Mouse (Mus musculus) midbrain, postnatal 0 days (tissue): ENCODE results near the gene Otoa. TPM values are rescaled to one million over a fixed set of nuclear protein-coding genes. Genes with fewer than 3 reads are reported as not detected.

Source experiments
- ATAC-seq: fragments of 200-750 bp; cut with Nextera tagmentation; 2 replicates; pipeline ENCODE4 v1.8.0; 2017; ENCODE audit warnings: moderate number of reproducible peaks, mild to moderate bottlenecking, moderate TSS enrichment, moderate library complexity; ENCODE audit not compliant: low FRiP score
- DNase-seq: peaks from one replicate; pipeline ENCODE4 v3.0.0-alpha.2; 2015; ENCODE audit warnings: low spot score
- H3K27ac ChIP-seq: fragments of 300-500 bp; sonication (generic); 2 replicates; pipeline ENCODE4 v1.5.1; 2014; ENCODE audit warnings: low read depth, mild to moderate bottlenecking, low read length, mixed read lengths
- H3K27me3 ChIP-seq: fragments of 300-500 bp; sonication (generic); 2 replicates; pipeline ENCODE4 v1.6.1; 2014; ENCODE audit warnings: low read length, control low read depth, mixed read lengths; ENCODE audit not compliant: insufficient read depth
- H3K36me3 ChIP-seq: fragments of 300-500 bp; sonication (generic); 2 replicates; pipeline ENCODE4 v1.6.1; 2014; ENCODE audit warnings: low read length, control low read depth, mixed read lengths; ENCODE audit not compliant: insufficient read depth
- H3K4me1 ChIP-seq: fragments of 300-500 bp; sonication (generic); 2 replicates; pipeline ENCODE4 v1.6.1; 2014; ENCODE audit warnings: mild to moderate bottlenecking, control low read depth, antibody characterized with exemption, low read length, mixed read lengths; ENCODE audit not compliant: insufficient read depth
- H3K4me2 ChIP-seq: fragments of 300-500 bp; sonication (generic); 2 replicates; pipeline ENCODE4 v1.6.1; 2014; ENCODE audit warnings: low read depth, mild to moderate bottlenecking, low read length, mixed read lengths; ENCODE audit not compliant: poor library complexity, severe bottlenecking
- H3K4me3 ChIP-seq: fragments of 300-500 bp; sonication (generic); 2 replicates; pipeline ENCODE4 v1.5.1; 2014; ENCODE audit warnings: low read depth, mild to moderate bottlenecking, low read length, moderate library complexity
- H3K9ac ChIP-seq: fragments of 300-500 bp; sonication (generic); replicated peaks from 2 replicates; pipeline ENCODE4 v1.6.1; 2014; ENCODE audit warnings: mild to moderate bottlenecking, low read length, moderate library complexity, mixed read lengths; ENCODE audit not compliant: poor library complexity, severe bottlenecking
- H3K9me3 ChIP-seq: fragments of 300-500 bp; sonication (generic); 2 replicates; pipeline ENCODE4 v1.6.1; 2016; ENCODE audit warnings: low read length, control low read depth
- CTCF ChIP-seq: IDR thresholded peaks from 2 replicates; pipeline ENCODE4 v1.5.1; 2016; ENCODE audit warnings: antibody characterized with exemption, mild to moderate bottlenecking
- WGBS: fragments of 180-500 bp; shearing (Covaris S2); extraction: QIAGEN DNeasy Blood & Tissue Kit; methylation state at CpG from one replicate; pipeline ENCODE4 v1.1.7; 2014; 5-methylcytosine and 5-hydroxymethylcytosine counted together
- polyA plus RNA-seq: library from polyadenylated mRNA; unstranded; fragments of >200 nt; fragmentation: Nextera tagmentation; extraction: Ambion mirVana; gene quantifications from 2 replicates; pipeline ENCODE4 v1.2.1, GENCODE M21; 2015
- total RNA-seq: library from RNA; depleted of rRNA; stranded (reverse); fragments of >200 nt; gene quantifications from 2 replicates; pipeline ENCODE4 v1.2.3, GENCODE M21; 2014

Gene Otoa
- total and polyA plus RNA-seq, 2 experiments from 2014 or later: 0.42 TPM; not detected in 1

DNA sequence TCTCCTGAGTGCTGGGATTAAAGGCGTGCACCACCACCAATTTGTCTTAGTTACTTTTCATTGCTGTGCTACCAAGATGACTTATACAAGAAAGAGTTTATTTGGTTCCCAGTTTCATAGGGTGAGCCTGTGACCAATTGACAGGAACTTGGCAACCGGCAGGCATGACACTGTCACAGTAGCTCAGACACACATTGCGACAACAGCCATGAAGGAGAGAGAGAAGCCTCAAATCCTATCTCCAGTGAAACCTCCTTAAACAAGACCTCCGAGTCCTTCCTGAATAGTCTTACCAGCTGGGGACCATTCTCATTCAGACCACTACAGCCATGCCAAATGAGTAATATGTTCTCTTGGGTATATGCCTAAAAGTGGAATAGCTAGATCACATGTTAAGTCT, 28.4 kb upstream of the Otoa start:
- Histone ChIP-seq H3K9me3 (no peaks in the 10 kb centered on the region), H3K4me3 (no peak overlapping the region), H3K36me3 (peaks cover 14% of the 10 kb centered on the region; the same call in 1 of the 2 replicates), H3K4me1 (no peaks in the 10 kb centered on the region), H3K4me2 (no peak overlapping the region), H3K9ac (no peak overlapping the region), H3K27me3 (no peaks in the 10 kb centered on the region), H3K27ac (no peak overlapping the region)
- 88% methylated on average over 4 of the region's 4 CpGs for WGBS
- no peak for ATAC-seq
- no peak for TF ChIP-seq CTCF
- DNase-seq: no peak

DNA sequence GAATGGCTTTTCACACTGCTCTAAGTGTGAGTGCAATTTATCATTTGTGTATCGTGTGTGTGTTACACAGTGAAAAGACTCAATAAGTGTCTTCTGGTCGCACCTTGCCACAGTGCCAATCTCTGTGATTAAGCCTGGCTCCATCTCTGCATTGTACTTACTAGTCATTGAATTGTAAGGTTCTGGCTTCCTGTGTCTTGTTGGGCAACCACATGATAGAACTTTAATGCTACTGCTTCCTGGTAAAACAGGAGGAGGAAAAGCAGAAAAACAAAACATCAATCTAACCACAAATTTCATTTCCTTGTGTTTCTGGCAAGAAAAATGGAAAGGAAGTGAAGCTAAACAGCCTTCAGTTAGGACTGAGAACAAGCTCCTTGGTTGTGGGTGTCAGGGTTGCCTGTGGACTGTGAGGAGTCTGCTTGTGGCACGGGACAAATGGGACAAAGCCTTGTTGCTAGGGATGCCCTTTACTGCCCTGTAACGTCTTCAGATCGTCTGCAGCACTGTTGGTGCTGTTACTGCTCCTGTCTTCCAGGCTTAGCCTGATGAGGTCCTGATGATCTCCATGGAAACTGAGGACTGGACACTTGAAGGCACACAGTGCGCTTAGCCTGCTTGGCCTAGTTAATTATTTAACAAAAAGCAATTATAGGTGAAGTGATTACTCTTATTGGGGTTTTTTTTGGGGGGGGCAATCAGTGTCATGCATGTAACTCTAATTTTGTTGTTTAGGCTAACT, 21.8 kb upstream of the Otoa start:
- H3K4me1 ChIP-seq: no peaks in the 10 kb centered on the region
- 55% methylated on average over 6 of the region's 6 CpGs for WGBS
- H3K9ac ChIP-seq: no peak overlapping the region
- no peak for TF ChIP-seq CTCF
- no peaks in the 10 kb centered on the region for H3K9me3 ChIP-seq
- DNase-seq (no peak), ATAC-seq (no peak)
- no peak overlapping the region for H3K27ac ChIP-seq
- H3K4me3 ChIP-seq: no peak overlapping the region
- H3K4me2 ChIP-seq: no peak overlapping the region
- H3K36me3 ChIP-seq: 0 out of 2 replicates have a peak, but pooled peaks cover 5% of the 10 kb centered on the region
- no peaks in the 10 kb centered on the region for H3K27me3 ChIP-seq

DNA sequence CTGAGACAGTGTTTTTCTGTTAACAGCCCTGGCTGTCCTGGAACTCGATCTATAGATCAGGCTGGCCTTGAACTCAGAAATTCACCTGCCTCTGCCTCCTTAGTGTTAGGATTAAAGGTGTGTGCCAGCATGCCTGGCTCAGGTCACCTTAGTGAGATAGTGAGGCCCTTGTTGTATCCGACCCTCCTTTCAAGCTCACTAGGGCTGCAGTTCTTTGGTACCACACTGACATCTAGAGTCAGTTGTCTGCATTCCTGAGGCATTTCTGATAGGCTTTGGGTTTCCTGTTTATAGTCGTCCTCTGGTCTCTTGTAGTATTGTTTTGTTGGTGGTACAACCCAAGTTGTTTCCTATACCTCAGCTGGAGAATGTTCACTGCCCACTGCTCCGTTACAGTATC, 17.1 kb upstream of the Otoa start:
- no peaks in the 10 kb centered on the region for H3K27me3 ChIP-seq

DNA sequence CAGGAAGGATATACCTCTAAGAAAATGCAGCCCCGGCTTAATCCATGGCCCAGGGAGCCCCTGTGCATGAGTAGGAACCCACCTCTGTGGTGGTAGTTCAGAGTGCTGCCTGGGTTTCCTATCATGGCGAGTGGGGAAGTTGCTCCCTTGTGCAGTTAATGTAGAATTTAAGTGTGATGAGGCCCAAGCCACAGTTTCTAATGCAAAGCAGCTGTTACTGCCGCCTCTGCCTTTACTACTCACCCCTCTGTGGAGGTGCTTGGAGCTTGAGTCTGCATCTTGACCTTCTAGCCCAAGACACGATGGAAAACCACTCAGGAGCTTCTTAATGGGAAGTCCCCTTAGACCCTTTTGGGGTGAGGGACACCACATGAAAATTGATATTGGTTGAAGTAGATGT, 10.2 kb upstream of the Otoa start:
- H3K36me3 ChIP-seq: peaks cover 10% of the 10 kb centered on the region
- ATAC-seq: no peak
- H3K4me1 ChIP-seq: no peaks in the 10 kb centered on the region
- no peak overlapping the region for H3K9ac ChIP-seq
- no peaks in the 10 kb centered on the region for H3K27me3 ChIP-seq
- no peaks in the 10 kb centered on the region for H3K9me3 ChIP-seq
- no peak overlapping the region for H3K4me3 ChIP-seq
- DNase-seq: no peak
- H3K27ac ChIP-seq: no peak overlapping the region
- 90% methylated on average over 4 of the region's 4 CpGs for WGBS
- TF ChIP-seq CTCF: no peak
- no peak overlapping the region for H3K4me2 ChIP-seq

More for the DNA sequence above, 17.1 kb upstream of the Otoa start:
- peak; percentile 67 for DNase-seq
- no peaks in the 10 kb centered on the region for H3K4me1 ChIP-seq
- 53% methylated on average over 4 of the region's 4 CpGs for whole genome bisulfite sequencing
- H3K27ac ChIP-seq: no peak overlapping the region
- no peak; the same call in 1 of the 2 replicates for ATAC-seq
- H3K36me3 ChIP-seq: no peaks in the 10 kb centered on the region; the same call in 1 of the 2 replicates
- H3K4me3 ChIP-seq: no peak overlapping the region
- H3K9ac ChIP-seq: no peak overlapping the region
- peak; percentile 76 for TF ChIP-seq CTCF
- H3K9me3 ChIP-seq: no peaks in the 10 kb centered on the region
- H3K4me2 ChIP-seq: no peak overlapping the region

DNA sequence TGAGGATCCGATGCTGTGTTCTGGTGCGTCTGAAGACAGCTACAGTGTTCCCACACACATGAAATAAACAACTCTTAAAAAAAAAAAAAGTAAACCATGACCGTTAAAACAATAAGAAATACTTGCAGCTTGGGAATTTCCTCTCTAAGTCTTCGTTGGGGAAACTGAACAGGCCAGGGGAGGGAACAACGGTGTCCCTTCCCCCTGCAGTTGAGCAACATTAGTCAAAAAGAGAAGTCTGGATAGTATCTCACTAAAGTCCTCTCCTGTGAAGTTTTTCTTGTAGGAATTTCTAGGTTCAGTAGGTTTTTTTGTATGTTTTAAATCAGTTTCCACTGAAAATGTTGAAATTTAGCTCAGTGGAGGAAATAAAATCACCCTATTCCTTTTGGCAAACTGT, 8.9 kb upstream of the Otoa start:
- WGBS: 88% methylated on average over 5 of the region's 5 CpGs
- no peak for TF ChIP-seq CTCF
- Histone ChIP-seq H3K4me2 (no peak overlapping the region), H3K4me1 (no peaks in the 10 kb centered on the region), H3K36me3 (peaks cover 10% of the 10 kb centered on the region), H3K9ac (no peak overlapping the region), H3K4me3 (no peak overlapping the region), H3K27ac (no peak overlapping the region), H3K9me3 (no peaks in the 10 kb centered on the region), H3K27me3 (no peaks in the 10 kb centered on the region)
- DNase-seq (no peak), ATAC-seq (no peak)

DNA sequence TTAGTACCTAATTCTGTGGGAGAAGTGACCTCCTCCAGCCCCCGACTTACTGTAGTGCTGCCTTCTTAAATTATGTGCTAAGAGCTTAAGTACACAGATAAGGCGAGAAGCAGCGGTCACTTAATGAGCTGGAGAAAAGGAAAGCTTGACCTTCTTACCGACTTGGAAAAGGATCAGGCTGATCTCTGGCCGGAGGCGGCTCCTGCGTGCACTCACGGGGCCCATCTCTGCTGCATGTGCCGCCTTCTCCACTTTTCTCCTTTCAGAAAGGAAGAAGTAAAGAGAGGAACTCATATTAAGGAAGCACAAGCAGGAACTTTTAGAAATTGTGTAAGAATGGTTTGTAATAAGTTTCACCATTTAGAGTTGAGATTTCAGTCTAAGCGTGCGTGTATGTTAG, 7.2 kb upstream of the Otoa start, which contains the start of gene Igsf6:
TSS of gene Igsf6 (minus strand) at position 292 of the 400 bp plus-strand sequence.
- Histone ChIP-seq H3K9ac (no peak within 1 kb of the TSS), H3K27me3 (no peaks in the 10 kb centered on the region), H3K4me2 (no peak within 1 kb of the TSS), H3K9me3 (no peaks in the 10 kb centered on the region), H3K4me1 (no peaks in the 10 kb centered on the region), H3K36me3 (peaks cover 10% of the 10 kb centered on the region), H3K27ac (no peak within 1 kb of the TSS), H3K4me3 (no peak within 1 kb of the TSS)
- 82% methylated on average over 11 of the region's 11 CpGs for WGBS
- no peak for DNase-seq
- ATAC-seq: no peak
- TF ChIP-seq CTCF: no peak
